Mouse (Mus musculus) liver, postnatal 0 days (tissue): ENCODE measurements around the gene Gm17509.

ENCODE experiments used
- CTCF ChIP-seq: sonication (generic); IDR thresholded peaks from 2 replicates; pipeline ENCODE4 v1.5.1; 2016; ENCODE audit warnings: antibody characterized with exemption, low read depth
- EP300 ChIP-seq: IDR thresholded peaks from 2 replicates; pipeline ENCODE4 v1.6.1; 2016; ENCODE audit warnings: antibody characterized with exemption, low read depth, mild to moderate bottlenecking

- no peak for TF ChIP-seq EP300
- TF ChIP-seq CTCF: no peak
Measured at GRCm38 (mm10) chr13:117211386-117211875, 9.4 kb downstream of the Gm17509 start.
